Mouse (Mus musculus) midbrain, embryonic 11.5 days (tissue): Measurements from ENCODE around the gene Cxcl14. TPM values are rescaled to one million over a fixed set of nuclear protein-coding genes. Genes with fewer than 3 reads are reported as not detected.
A peak's percentile ranks its signal among the peaks of the same experiment; 100 is the strongest.

ENCODE experiments used
- ATAC-seq: fragments of 200-750 bp; cut with Nextera tagmentation; 2 replicates; pipeline ENCODE4 v1.8.0; 2017; ENCODE audit warnings: moderate TSS enrichment, moderate library complexity; ENCODE audit not compliant: low FRiP score
- DNase-seq: peaks from one replicate; pipeline ENCODE4 v3.0.0; 2015; ENCODE audit warnings: low spot score; ENCODE audit errors: missing footprints
- H3K27ac ChIP-seq: fragments of 300-500 bp; sonication (generic); 2 replicates; pipeline ENCODE4 v1.5.1; 2014; ENCODE audit warnings: low read depth, low read length
- H3K27me3 ChIP-seq: fragments of 300-500 bp; sonication (generic); 2 replicates; pipeline ENCODE4 v1.6.1; 2014; ENCODE audit warnings: mild to moderate bottlenecking, low read length, moderate library complexity, mixed read lengths; ENCODE audit not compliant: control insufficient read depth, insufficient read depth
- H3K36me3 ChIP-seq: fragments of 300-500 bp; sonication (generic); 2 replicates; pipeline ENCODE4 v1.6.1; 2014; ENCODE audit warnings: mild to moderate bottlenecking, low read length, moderate library complexity, mixed read lengths; ENCODE audit not compliant: control insufficient read depth, insufficient read depth
- H3K4me1 ChIP-seq: fragments of 300-500 bp; sonication (generic); 2 replicates; pipeline ENCODE4 v1.6.1; 2014; ENCODE audit warnings: low read length; ENCODE audit not compliant: control insufficient read depth, insufficient read depth
- H3K4me2 ChIP-seq: fragments of 300-500 bp; sonication (generic); 2 replicates; pipeline ENCODE4 v1.6.1; 2014; ENCODE audit warnings: mild to moderate bottlenecking, moderate library complexity
- H3K4me3 ChIP-seq: fragments of 300-500 bp; sonication (generic); 2 replicates; pipeline ENCODE4 v1.5.1; 2014; ENCODE audit warnings: low read depth, low read length
- H3K9ac ChIP-seq: fragments of 300-500 bp; sonication (generic); 2 replicates; pipeline ENCODE4 v1.6.1; 2014; ENCODE audit warnings: low read length
- H3K9me3 ChIP-seq: fragments of 300-500 bp; sonication (generic); 2 replicates; pipeline ENCODE4 v1.6.1; 2016; ENCODE audit warnings: low read length; ENCODE audit not compliant: control insufficient read depth
- WGBS: fragments of 180-500 bp; shearing (Covaris S2); extraction: QIAGEN DNeasy Blood & Tissue Kit; methylation state at CpG from one replicate; pipeline ENCODE4 v1.1.7; 2014; 5-methylcytosine and 5-hydroxymethylcytosine counted together
- polyA plus RNA-seq: library from polyadenylated mRNA; unstranded; fragments of >200 nt; fragmentation: Nextera tagmentation; extraction: Ambion mirVana; gene quantifications from 2 replicates; pipeline ENCODE4 v1.2.1, GENCODE M21; 2014

The Cxcl14 gene
- polyA plus RNA-seq, 1 experiment from 2014 or later: 9.3 TPM

- H3K27ac ChIP-seq: peak overlapping the region; percentile 81
- 1% methylated on average over 59 of the region's 59 CpGs for WGBS
- ATAC-seq (no peak; the same call in 1 of the 2 replicates), DNase-seq (peak; percentile 96)
- H3K4me1 ChIP-seq: peaks cover 51% of the 10 kb centered on the region
- peak overlapping the region; percentile 39 for H3K4me3 ChIP-seq
- peak overlapping the region; percentile 69 for H3K9ac ChIP-seq
- H3K9me3 ChIP-seq: no peaks in the 10 kb centered on the region
- peak overlapping the region; percentile 37 for H3K4me2 ChIP-seq
- H3K36me3 ChIP-seq: no peaks in the 10 kb centered on the region
- peaks cover 96% of the 10 kb centered on the region for H3K27me3 ChIP-seq
These were observed 45.0 kb downstream of the Cxcl14 start for GRCm38 (mm10) chr13:56251176-56251923.

DNA sequence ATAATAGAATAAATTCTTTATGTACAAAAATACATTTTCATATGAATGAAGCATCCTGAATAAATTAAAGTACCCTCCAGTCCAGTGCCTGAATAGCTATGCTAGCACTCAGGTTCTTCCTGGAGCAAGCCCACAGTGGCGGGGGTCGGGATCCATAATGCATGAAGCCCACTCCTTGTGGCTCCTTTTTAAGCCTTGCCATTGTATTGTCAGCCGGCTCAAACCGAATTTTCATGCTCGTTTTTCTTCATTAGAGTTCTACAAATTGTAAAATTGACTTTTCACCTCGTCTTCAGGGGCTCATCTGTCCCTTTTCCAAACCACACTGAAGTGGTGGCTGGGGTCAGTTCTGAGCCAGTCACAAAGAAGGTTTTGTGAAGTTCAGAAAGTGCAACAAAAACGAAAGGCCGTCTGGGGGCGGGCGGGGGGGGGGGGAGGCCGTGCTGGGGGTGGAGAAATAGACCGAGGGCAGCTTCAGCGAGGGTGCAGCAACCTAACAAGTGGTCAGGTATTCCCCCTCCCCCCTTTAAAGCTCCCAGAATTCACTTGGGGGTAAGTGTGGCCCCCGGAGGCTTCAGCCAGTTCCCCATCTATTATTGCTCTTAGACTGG lies 45.7 kb downstream of the Cxcl14 start:
- Histone ChIP-seq H3K27ac (peak overlapping the region; percentile 81), H3K27me3 (peaks cover 96% of the 10 kb centered on the region), H3K9me3 (no peaks in the 10 kb centered on the region), H3K4me2 (peak overlapping the region; percentile 37), H3K36me3 (no peaks in the 10 kb centered on the region), H3K9ac (peak overlapping the region; percentile 69), H3K4me3 (peak overlapping the region; percentile 39), H3K4me1 (peaks cover 46% of the 10 kb centered on the region)
- DNase-seq (peak; percentile 94), ATAC-seq (no peak)
- WGBS: under 1% methylated on average over 14 of the region's 14 CpGs

- Histone ChIP-seq H3K9ac (no peak overlapping the region), H3K4me1 (peaks cover 42% of the 10 kb centered on the region), H3K9me3 (peaks cover 3% of the 10 kb centered on the region; the same call in 1 of the 2 replicates), H3K36me3 (no peaks in the 10 kb centered on the region), H3K4me3 (peak overlapping the region; percentile 39; the same call in 1 of the 2 replicates), H3K27me3 (peaks cover 87% of the 10 kb centered on the region), H3K27ac (no peak overlapping the region), H3K4me2 (peak overlapping the region; percentile 37)
- ATAC-seq (peak; percentile 13), DNase-seq (peak; percentile 93)
- WGBS: 0% methylated on average over 13 of the region's 13 CpGs
These were observed 46.6 kb downstream of the Cxcl14 start for GRCm38 (mm10) chr13:56249593-56250341.

- Histone ChIP-seq H3K9ac (no peak overlapping the region), H3K4me3 (no peak overlapping the region), H3K4me2 (no peak overlapping the region), H3K4me1 (peaks cover 6% of the 10 kb centered on the region; the same call in 1 of the 2 replicates), H3K9me3 (peaks cover 5% of the 10 kb centered on the region; the same call in 1 of the 2 replicates), H3K36me3 (no peaks in the 10 kb centered on the region), H3K27ac (no peak overlapping the region), H3K27me3 (peaks cover 49% of the 10 kb centered on the region)
- ATAC-seq (no peak), DNase-seq (no peak)
- WGBS: 89% methylated on average over 5 of the region's 5 CpGs
These were observed 53.2 kb downstream of the Cxcl14 start for GRCm38 (mm10) chr13:56243104-56243503.

- 39% methylated on average over 16 of the region's 16 CpGs for WGBS
- H3K4me1 ChIP-seq: peaks cover 9% of the 10 kb centered on the region; the same call in 1 of the 2 replicates
- no peak for ATAC-seq
- peaks cover 35% of the 10 kb centered on the region for H3K27me3 ChIP-seq
- no peak for DNase-seq
- H3K4me3 ChIP-seq: no peak overlapping the region
- peaks cover 5% of the 10 kb centered on the region; the same call in 1 of the 2 replicates for H3K9me3 ChIP-seq
- H3K9ac ChIP-seq: no peak overlapping the region
- H3K27ac ChIP-seq: no peak overlapping the region
- H3K36me3 ChIP-seq: no peaks in the 10 kb centered on the region
- H3K4me2 ChIP-seq: no peak overlapping the region
These were observed 56.2 kb downstream of the Cxcl14 start for GRCm38 (mm10) chr13:56240012-56240770.

Other genes starting within 250 kb of the Cxcl14 start
- 677 and 693 TPM in 2 replicates for gene H2afy, start 160.2 kb downstream of the Cxcl14 start, polyA plus RNA-seq
- gene Tifab, start 117.7 kb downstream of the Cxcl14 start, polyA plus RNA-seq: 0.43 and 0.60 TPM in 2 replicates
- gene Neurog1, start 44.4 kb downstream of the Cxcl14 start, polyA plus RNA-seq: 35.6 and 42.1 TPM in 2 replicates
- not detected in 2 replicates for gene Gm3045, start 130.0 kb upstream of the Cxcl14 start, polyA plus RNA-seq
- gene Slc25a48, start 141.8 kb upstream of the Cxcl14 start, polyA plus RNA-seq: not detected in 2 replicates
- gene Il9, start 185.7 kb upstream of the Cxcl14 start, polyA plus RNA-seq: not detected in 2 replicates
- 1.9 and 3.0 TPM in 2 replicates for gene Fbxl21, start 225.9 kb upstream of the Cxcl14 start, polyA plus RNA-seq